Comparison of ENCODE assay signal across 8 mouse cellular contexts in the genomic region with DNA sequence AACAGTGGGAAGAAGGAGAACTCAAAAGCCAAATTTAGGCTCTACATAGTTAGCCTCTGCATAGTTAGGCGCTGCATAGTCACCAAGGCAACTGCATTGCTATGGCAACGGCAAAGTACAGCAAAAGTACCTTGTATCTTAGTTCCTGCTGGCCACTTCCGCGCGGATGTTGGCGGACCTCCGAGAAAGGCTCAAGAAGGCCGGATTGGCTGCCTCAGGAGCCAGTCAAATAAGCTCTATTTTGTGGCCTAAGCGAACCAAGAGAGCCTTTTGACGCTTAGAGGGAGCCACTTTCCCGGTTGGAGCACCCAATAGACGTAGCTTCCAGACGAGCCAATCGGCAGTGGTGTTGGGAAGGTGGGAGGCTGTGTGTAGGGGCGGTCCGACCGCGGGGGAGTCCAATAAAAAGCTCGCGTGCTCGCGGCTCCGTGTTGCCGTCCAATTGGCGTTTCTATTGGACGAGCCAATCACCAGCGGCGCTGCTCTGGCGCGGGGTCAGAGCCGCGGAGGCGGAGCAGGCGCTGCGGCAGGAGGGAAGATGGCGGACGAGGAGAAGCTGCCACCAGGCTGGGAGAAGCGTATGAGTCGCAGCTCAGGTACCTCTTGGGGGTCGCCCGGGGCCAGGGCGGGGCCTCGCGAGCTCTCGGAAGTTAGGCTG. TPM values are rescaled to one million over a fixed set of nuclear protein-coding genes. Genes with fewer than 3 reads are reported as not detected.
DNase-seq lines count a peak whose midpoint lies in the region; ATAC-seq and TF ChIP-seq lines count a peak whose summit lies in the region.

Pin1 (plus strand) TSS at position 494 of the 658 bp plus-strand sequence.

- no peaks in the 10 kb centered on the region for H3K27me3 ChIP-seq in embryonic facial prominence, embryonic 15.5 days
- H3K27me3 ChIP-seq in limb, embryonic 14.5 days (ENCODE audit: control insufficient read depth, insufficient read depth, low read length) = no peaks in the 10 kb centered on the region
- no peaks in the 10 kb centered on the region for H3K27me3 ChIP-seq in midbrain, postnatal 0 days (ENCODE audit: insufficient read depth, low read length)

- peak within 1 kb of the TSS; percentile 5 for H3K27ac ChIP-seq in bone marrow, adult 2 months (ENCODE audit: control insufficient read depth, insufficient read depth, low read depth, low read length, poor library complexity)
- H3K27ac ChIP-seq in embryonic facial prominence, embryonic 15.5 days (replicated peaks) = peak within 1 kb of the TSS; percentile 39
- H3K27ac ChIP-seq in limb, embryonic 14.5 days (replicated peaks; ENCODE audit: low read depth, low read length) = peak within 1 kb of the TSS; percentile 15; the same call in 1 of the 2 replicates
- H3K27ac ChIP-seq in midbrain, postnatal 0 days (ENCODE audit: low read depth, low read length) = peak within 1 kb of the TSS; percentile 69; the same call in 1 of the 2 replicates

- peak; percentile 100 for ATAC-seq in embryonic facial prominence, embryonic 15.5 days (ENCODE audit: insufficient number of reproducible peaks, low FRiP score, low TSS enrichment, low read depth)
- peak; percentile 99 for ATAC-seq in limb, embryonic 14.5 days (ENCODE audit: low FRiP score, low read depth)
- peak; percentile 99 for ATAC-seq in midbrain, postnatal 0 days (ENCODE audit: low FRiP score)

- peak within 1 kb of the TSS; percentile 79 for H3K4me2 ChIP-seq in embryonic facial prominence, embryonic 15.5 days (replicated peaks)
- H3K4me2 ChIP-seq in limb, embryonic 14.5 days (replicated peaks; ENCODE audit: low read depth, low read length, severe bottlenecking) = peak within 1 kb of the TSS; percentile 70
- peak within 1 kb of the TSS; percentile 71 for H3K4me2 ChIP-seq in midbrain, postnatal 0 days (ENCODE audit: low read depth, low read length, poor library complexity, severe bottlenecking)

- H3K4me1 ChIP-seq in bone marrow, adult 2 months (ENCODE audit: control insufficient read depth, insufficient read depth, low read length) = peaks cover 1% of the 10 kb centered on the region
- peaks cover 26% of the 10 kb centered on the region for H3K4me1 ChIP-seq in embryonic facial prominence, embryonic 15.5 days
- peaks cover 10% of the 10 kb centered on the region; the same call in 1 of the 2 replicates for H3K4me1 ChIP-seq in limb, embryonic 14.5 days (ENCODE audit: control insufficient read depth, insufficient read depth, low read length)
- H3K4me1 ChIP-seq in midbrain, postnatal 0 days (ENCODE audit: insufficient read depth, low read length) = peaks cover 3% of the 10 kb centered on the region; the same call in 1 of the 2 replicates

- H3K9me3 ChIP-seq in embryonic facial prominence, embryonic 15.5 days (replicated peaks) = no peaks in the 10 kb centered on the region
- no peaks in the 10 kb centered on the region for H3K9me3 ChIP-seq in limb, embryonic 14.5 days (ENCODE audit: control insufficient read depth, low read length)
- no peaks in the 10 kb centered on the region for H3K9me3 ChIP-seq in midbrain, postnatal 0 days (ENCODE audit: low read length)

- DNase-seq in 416B (ENCODE audit: low read depth) = peak; percentile 100
- DNase-seq in heart, adult 8-10 months (ENCODE audit: low spot score) = peak; percentile 99
- peak; percentile 100 for DNase-seq in kidney, adult 9 months
- peak; percentile 99 for DNase-seq in limb, embryonic 14.5 days (ENCODE audit: low spot score)
- DNase-seq in midbrain, postnatal 0 days (ENCODE audit: low spot score) = peak; percentile 100
- peak; percentile 92 to 94 for DNase-seq in spleen, postnatal 14 days (ENCODE audit: low spot score in 2 of 2)

- H3K36me3 ChIP-seq in embryonic facial prominence, embryonic 15.5 days = peaks cover 40% of the 10 kb centered on the region
- H3K36me3 ChIP-seq in limb, embryonic 14.5 days (ENCODE audit: control insufficient read depth, insufficient read depth, low read length) = peaks cover 47% of the 10 kb centered on the region
- peaks cover 29% of the 10 kb centered on the region for H3K36me3 ChIP-seq in midbrain, postnatal 0 days (ENCODE audit: insufficient read depth, low read length)

- WGBS in bone marrow, adult 2 months = under 1% methylated on average over 45 of the region's 45 CpGs
- under 1% methylated on average over 45 of the region's 45 CpGs for WGBS in embryonic facial prominence, embryonic 15.5 days
- WGBS in limb, embryonic 14.5 days = 0% methylated on average over 45 of the region's 45 CpGs
- WGBS in midbrain, postnatal 0 days = under 1% methylated on average over 45 of the region's 45 CpGs

- H3K4me3 ChIP-seq in bone marrow, adult 2 months (replicated peaks; ENCODE audit: control insufficient read depth, low read depth, low read length) = peak within 1 kb of the TSS; percentile 84
- H3K4me3 ChIP-seq in embryonic facial prominence, embryonic 15.5 days (replicated peaks) = peak within 1 kb of the TSS; percentile 73
- H3K4me3 ChIP-seq in limb, embryonic 14.5 days (replicated peaks; ENCODE audit: low read length) = peak within 1 kb of the TSS; percentile 95
- H3K4me3 ChIP-seq in midbrain, postnatal 0 days (ENCODE audit: low read depth, low read length) = peak within 1 kb of the TSS; percentile 91

- no peak for TF ChIP-seq CTCF in bone marrow, adult 2 months (IDR thresholded peaks at IDR 0.05; ENCODE audit: control insufficient read depth, insufficient read depth, low read length)
- peak; percentile 25; the same call in 1 of the 2 replicates for TF ChIP-seq CTCF in midbrain, postnatal 0 days (IDR thresholded peaks at IDR 0.05)

- peak within 1 kb of the TSS; percentile 75 for H3K9ac ChIP-seq in embryonic facial prominence, embryonic 15.5 days
- peak within 1 kb of the TSS; percentile 79 for H3K9ac ChIP-seq in limb, embryonic 14.5 days (ENCODE audit: low read depth, low read length, severe bottlenecking)
- H3K9ac ChIP-seq in midbrain, postnatal 0 days (replicated peaks; ENCODE audit: low read length, poor library complexity, severe bottlenecking) = peak within 1 kb of the TSS; percentile 86

- TF ChIP-seq POLR2A in bone marrow, adult 2 months (IDR thresholded peaks at IDR 0.05; ENCODE audit: borderline replicate concordance, control insufficient read depth, low read depth, low read length) = peak; percentile 83
- TF ChIP-seq POLR2A in limb, embryonic 14.5 days (IDR thresholded peaks at IDR 0.05; ENCODE audit: borderline replicate concordance, extremely low read depth, insufficient read depth, insufficient read length) = peak; percentile 68; the same call in 1 of the 2 replicates

RNA-seq across cellular contexts. Expression of gene Pin1, which starts in this region (rescaled TPM):
- polyA plus RNA-seq in bone marrow, adult 2 months (2011; ENCODE audit: insufficient read depth, insufficient read length, low replicate concordance, missing spikeins) = 4.3 and 8.3 TPM in 2 replicates
- 47.7 and 49.5 TPM in 2 replicates for polyA plus RNA-seq in embryonic facial prominence, embryonic 15.5 days (2015; fragmentation: Nextera tagmentation; extraction: Ambion mirVana)
- 10 to 100 TPM; 18.2 to 20.3 (median 19.7) TPM for total RNA-seq in heart, adult 8-10 months (2022)
- 25.2 and 28.0 TPM in 2 replicates for polyA plus RNA-seq in limb, embryonic 14.5 days (2012; rRNA removed)
- 47.8 and 51.2 TPM in 2 replicates for polyA plus RNA-seq in limb, embryonic 14.5 days (2014; fragmentation: Nextera tagmentation; extraction: Ambion mirVana)
- total RNA-seq in midbrain, postnatal 0 days (2014; rRNA removed) = 31.9 and 32.0 TPM in 2 replicates
- 60.3 and 67.1 TPM in 2 replicates for polyA plus RNA-seq in midbrain, postnatal 0 days (2015; fragmentation: Nextera tagmentation; extraction: Ambion mirVana)

Comparison
In these comparisons a context has a peak if more than half of its experiments do, and no peak if none do; other contexts are left out.
1. Peak in every context shown above with its lines: DNase-seq, ATAC-seq, H3K4me3 ChIP-seq and H3K27ac ChIP-seq.
2. H3K27ac ChIP-seq: peak in every context shown above with its lines; median percentile 69 in midbrain, postnatal 0 days; 39 in embryonic facial prominence, embryonic 15.5 days; 15 in limb, embryonic 14.5 days; 5 in bone marrow, adult 2 months.